Mouse (Mus musculus): ENCODE results near the gene Ogfod1. TPM values are rescaled to one million over a fixed set of nuclear protein-coding genes. Genes with fewer than 3 reads are reported as not detected.

Ogfod1 gene
- 17.4 TPM for total RNA-seq (2023)

DNA sequence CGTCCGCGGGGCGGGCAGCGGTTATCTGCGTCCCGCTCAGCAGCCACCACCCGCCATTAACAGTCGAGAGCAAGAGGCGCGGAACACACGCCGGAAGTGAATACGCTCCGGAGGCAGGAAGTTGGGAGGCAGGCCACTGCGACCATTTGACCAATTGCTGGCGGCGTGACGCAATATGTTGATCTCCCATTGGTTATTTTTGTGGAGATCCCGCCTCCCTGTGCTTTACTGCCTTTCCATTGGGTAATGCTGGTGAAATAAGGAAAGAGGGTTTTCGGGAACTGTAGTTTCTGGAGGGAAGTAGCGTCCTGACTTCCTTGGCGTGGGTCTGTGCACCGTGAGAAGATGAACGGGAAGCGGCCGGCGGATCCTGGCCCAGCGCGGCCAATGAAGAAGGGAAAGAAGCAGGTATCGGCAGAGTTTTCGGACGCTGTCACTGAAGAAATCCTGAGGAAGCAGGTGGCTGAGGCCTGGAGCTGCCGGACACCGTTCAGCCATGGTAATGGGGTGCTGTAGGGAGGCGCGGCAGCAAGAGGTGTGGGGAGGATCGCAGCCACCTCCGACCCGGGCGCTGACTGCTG lies at the start of gene Ogfod1, which contains the start of gene Nudt21:
Ogfod1 (plus strand) TSS at position 255 of the 581 bp plus-strand sequence.
Nudt21 (minus strand) TSS at position 88 of the 581 bp plus-strand sequence.

DNA sequence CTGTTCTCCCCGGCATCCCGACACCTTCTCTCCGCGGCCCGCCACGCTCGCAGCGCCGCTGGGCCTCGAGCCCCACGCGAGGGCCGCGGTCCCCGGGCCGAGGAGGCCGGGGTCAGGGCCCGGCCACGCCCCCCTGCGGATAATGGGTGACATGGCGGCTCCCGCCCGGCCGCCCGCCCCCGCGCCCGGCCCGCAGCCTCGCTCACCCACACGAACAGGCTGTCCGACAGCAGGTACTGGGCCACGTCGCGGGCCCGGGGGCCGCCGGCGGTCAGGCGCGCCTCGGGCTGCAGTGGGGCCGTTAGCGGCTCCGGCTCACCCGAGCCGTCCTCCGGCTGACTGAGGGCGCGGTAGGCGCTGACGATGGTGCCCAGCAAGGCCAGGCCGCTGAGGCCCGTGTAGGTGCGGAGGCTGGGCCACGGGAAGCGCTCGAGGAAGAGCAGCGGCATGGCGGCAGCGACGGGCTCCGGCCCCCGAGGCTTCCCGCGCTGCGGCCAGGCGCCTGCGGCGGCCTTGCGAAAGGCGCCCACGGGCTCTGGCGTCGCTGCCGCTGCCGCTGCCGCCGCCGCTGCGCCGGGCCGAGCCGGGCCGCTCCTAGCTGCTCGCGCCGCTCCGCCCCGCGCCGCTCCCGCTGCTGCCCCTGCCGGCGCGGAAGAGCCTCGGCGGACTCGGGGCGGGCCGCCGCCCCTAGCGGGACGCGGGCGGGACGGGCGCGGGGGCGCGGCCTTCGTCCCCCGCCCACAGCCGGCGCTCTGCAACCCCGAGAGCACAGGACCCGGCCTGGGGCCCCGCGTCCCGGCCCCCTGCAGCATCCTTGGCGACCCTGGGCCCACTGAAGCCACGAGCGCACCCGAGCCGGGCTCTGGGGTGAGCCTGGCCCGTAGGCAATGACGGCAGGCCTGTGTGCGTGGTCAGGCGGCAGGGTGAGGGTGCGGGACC lies 24.7 kb upstream of the Ogfod1 start, which contains the start of gene Amfr:
Amfr (minus strand) TSS at position 830 of the 939 bp plus-strand sequence.

DNA sequence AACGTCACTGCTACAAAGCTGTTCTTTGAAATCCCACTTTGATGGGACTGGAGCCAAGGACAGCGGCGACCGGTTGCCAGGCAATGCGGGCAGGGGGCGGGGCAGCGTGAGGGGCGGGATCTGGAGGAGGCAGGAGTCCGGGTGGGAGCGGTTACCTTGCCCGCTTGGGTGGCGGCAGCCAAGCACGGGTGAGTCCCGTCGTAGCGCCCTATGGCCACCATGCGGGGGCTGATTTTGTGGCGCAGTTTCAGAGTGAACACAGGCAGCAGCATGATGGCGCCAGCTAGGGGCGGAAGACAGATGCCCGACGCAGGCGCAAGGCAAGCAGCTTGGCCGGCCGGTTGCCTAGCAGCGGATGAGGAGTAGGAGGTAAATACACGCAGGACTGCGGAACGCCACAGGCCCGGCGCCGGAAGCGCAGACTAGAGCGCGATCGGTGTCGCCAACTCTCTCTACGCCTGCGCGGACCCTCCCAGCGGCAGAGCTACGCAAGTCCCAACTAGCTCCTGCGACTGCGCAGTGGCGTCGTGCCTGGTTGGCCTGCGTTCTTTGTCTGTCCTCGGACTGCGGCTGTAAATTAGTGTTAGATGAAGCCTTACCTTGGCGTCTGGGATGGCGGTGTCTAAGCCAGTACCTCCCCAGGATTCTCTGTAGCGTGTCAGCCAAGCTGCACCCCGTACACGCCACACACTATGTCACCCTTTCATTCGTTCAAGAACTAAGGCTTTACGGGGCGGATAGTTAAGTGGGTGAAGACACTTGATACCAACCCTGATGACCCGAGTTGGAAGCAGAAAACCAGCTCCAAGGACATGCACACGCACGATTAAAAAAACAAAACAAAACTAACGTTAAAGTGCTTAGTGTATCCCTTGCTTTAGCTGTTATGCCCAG lies 61.3 kb downstream of the Ogfod1 start, which contains the start of gene Bbs2:
Bbs2 (minus strand) TSS at position 848 of the 894 bp plus-strand sequence.

Other genes starting within 250 kb of the Ogfod1 start
- gene Gnao1, start 227.2 kb upstream of the Ogfod1 start, total RNA-seq (2023), result 2.6 TPM
- 60.6 TPM for gene Amfr, start 24.4 kb upstream of the Ogfod1 start, total RNA-seq (2023)
- gene Nudt21, start 167 bp upstream of the Ogfod1 start, total RNA-seq (2023), result 51.5 TPM
- gene Bbs2, start 61.7 kb downstream of the Ogfod1 start, total RNA-seq (2023), result 15.0 TPM
- gene Mt4, start 100.0 kb downstream of the Ogfod1 start, total RNA-seq (2023), result not detected
- not detected for gene Mt3, start 115.4 kb downstream of the Ogfod1 start, total RNA-seq (2023)
- 1.7 TPM for gene Mt2, start 135.5 kb downstream of the Ogfod1 start, total RNA-seq (2023)
- gene Mt1, start 141.9 kb downstream of the Ogfod1 start, total RNA-seq (2023), result 2.5 TPM
- 38.2 TPM for gene Nup93, start 177.4 kb downstream of the Ogfod1 start, total RNA-seq (2023)